Mouse (Mus musculus) forebrain, embryonic 10.5 days (tissue): ENCODE measurements at regions not wholly inside any gene's neighbourhood (a gene's known extent, or its start where the extent isn't known, plus 50 kb on each side); places are given as distances from the start of the nearest gene placed in this dataset.

ENCODE experiments used
- DNase-seq: peaks from one replicate; pipeline ENCODE4 v3.0.0-alpha.2; 2017; ENCODE audit warnings: low spot score; ENCODE audit errors: extremely low spot score
- H3K27ac ChIP-seq: fragments of 300-500 bp; sonication (generic); 2 replicates; pipeline ENCODE4 v1.5.1; 2016; ENCODE audit warnings: mild to moderate bottlenecking
- H3K27me3 ChIP-seq: fragments of 300-500 bp; sonication (generic); 2 replicates; pipeline ENCODE4 v1.6.1; 2016; ENCODE audit warnings: mild to moderate bottlenecking; ENCODE audit not compliant: poor library complexity, severe bottlenecking
- H3K36me3 ChIP-seq: fragments of 300-500 bp; sonication (generic); replicated peaks from 2 replicates; pipeline ENCODE4 v1.6.1; 2016; ENCODE audit warnings: mild to moderate bottlenecking, moderate library complexity
- H3K4me1 ChIP-seq: fragments of 300-500 bp; sonication (generic); 2 replicates; pipeline ENCODE4 v1.6.1; 2016
- H3K4me3 ChIP-seq: fragments of 300-500 bp; sonication (generic); 2 replicates; pipeline ENCODE4 v1.5.1; 2016; ENCODE audit warnings: mild to moderate bottlenecking, moderate library complexity
- H3K9me3 ChIP-seq: fragments of 300-500 bp; sonication (generic); 2 replicates; pipeline ENCODE4 v1.6.1; 2016; ENCODE audit warnings: mild to moderate bottlenecking, moderate library complexity
- WGBS: fragments of 180-500 bp; shearing (Covaris S2); methylation state at CpG from one replicate; pipeline ENCODE4 v1.1.7; 2016; 5-methylcytosine and 5-hydroxymethylcytosine counted together

- Histone ChIP-seq H3K9me3 (no peaks in the 10 kb centered on the region), H3K27ac (no peak overlapping the region), H3K27me3 (no peaks in the 10 kb centered on the region), H3K4me3 (no peak overlapping the region), H3K4me1 (no peaks in the 10 kb centered on the region), H3K36me3 (no peaks in the 10 kb centered on the region)
- DNase-seq, result no peak
Observed at GRCm38 (mm10) chr5:54225031-54225430, 226.7 kb downstream of the Stim2 start.

GRCm38 (mm10) chr5:54234580-54234979 lies 236.3 kb downstream of the Stim2 start:
- Histone ChIP-seq H3K4me3 (no peak overlapping the region), H3K4me1 (no peaks in the 10 kb centered on the region), H3K36me3 (no peaks in the 10 kb centered on the region), H3K27ac (no peak overlapping the region), H3K27me3 (no peaks in the 10 kb centered on the region), H3K9me3 (no peaks in the 10 kb centered on the region)
- WGBS, result 85% methylated on average over 1 of the region's 1 CpGs
- DNase-seq, result no peak

- H3K27me3 ChIP-seq, result no peaks in the 10 kb centered on the region
- no peak overlapping the region for H3K27ac ChIP-seq
- no peak overlapping the region for H3K4me3 ChIP-seq
- WGBS, result 51% methylated on average over 6 of the region's 6 CpGs
- no peak for DNase-seq
- no peaks in the 10 kb centered on the region for H3K36me3 ChIP-seq
- no peaks in the 10 kb centered on the region for H3K9me3 ChIP-seq
- no peaks in the 10 kb centered on the region for H3K4me1 ChIP-seq
Observed at GRCm38 (mm10) chr5:54235226-54235625, 236.9 kb downstream of the Stim2 start.

DNA sequence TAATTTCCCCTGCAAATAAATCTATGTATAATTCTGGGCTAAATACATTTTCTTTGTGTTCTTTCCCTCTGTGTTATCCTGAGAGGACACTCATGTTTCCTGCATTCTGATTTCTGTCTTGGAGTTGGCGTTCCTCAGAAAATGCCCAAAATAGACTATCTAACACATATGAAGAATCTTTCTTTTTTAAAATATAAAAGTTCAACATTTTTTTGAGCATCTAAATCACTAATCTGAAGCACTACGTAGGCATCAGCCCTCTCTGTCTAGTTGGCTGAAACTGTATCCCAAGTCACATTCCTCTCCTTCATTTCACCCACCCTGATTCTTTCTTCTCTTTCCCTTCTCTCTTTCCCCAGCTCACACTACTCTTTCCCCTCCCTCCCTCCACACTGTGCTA lies 238.9 kb downstream of the Stim2 start:
- Histone ChIP-seq H3K27ac (no peak overlapping the region), H3K4me3 (no peak overlapping the region), H3K36me3 (no peaks in the 10 kb centered on the region), H3K9me3 (no peaks in the 10 kb centered on the region), H3K27me3 (no peaks in the 10 kb centered on the region), H3K4me1 (peaks cover 5% of the 10 kb centered on the region; the same call in 1 of the 2 replicates)
- 90% methylated on average over 2 of the region's 2 CpGs for WGBS
- no peak for DNase-seq

GRCm38 (mm10) chr5:54238646-54239167 lies 240.4 kb downstream of the Stim2 start:
- no peak overlapping the region for H3K27ac ChIP-seq
- DNase-seq, result no peak
- WGBS, result 78% methylated on average over 3 of the region's 3 CpGs
- H3K4me1 ChIP-seq, result peaks cover 5% of the 10 kb centered on the region; the same call in 1 of the 2 replicates
- no peaks in the 10 kb centered on the region for H3K27me3 ChIP-seq
- H3K36me3 ChIP-seq, result no peaks in the 10 kb centered on the region
- no peaks in the 10 kb centered on the region for H3K9me3 ChIP-seq
- no peak overlapping the region for H3K4me3 ChIP-seq

GRCm38 (mm10) chr5:54239586-54239985 lies 241.3 kb downstream of the Stim2 start:
- Histone ChIP-seq H3K27ac (no peak overlapping the region), H3K4me3 (no peak overlapping the region), H3K27me3 (no peaks in the 10 kb centered on the region), H3K36me3 (no peaks in the 10 kb centered on the region), H3K9me3 (no peaks in the 10 kb centered on the region), H3K4me1 (peaks cover 5% of the 10 kb centered on the region; the same call in 1 of the 2 replicates)
- DNase-seq, result no peak
- WGBS, result 91% methylated on average over 3 of the region's 3 CpGs

- DNase-seq, result no peak
- Histone ChIP-seq H3K36me3 (no peaks in the 10 kb centered on the region), H3K27me3 (no peaks in the 10 kb centered on the region), H3K9me3 (no peaks in the 10 kb centered on the region), H3K4me1 (peaks cover 5% of the 10 kb centered on the region; the same call in 1 of the 2 replicates), H3K27ac (no peak overlapping the region), H3K4me3 (no peak overlapping the region)
- 42% methylated on average over 20 of the region's 20 CpGs for WGBS
Observed at GRCm38 (mm10) chr5:54241169-54241917, 243.0 kb downstream of the Stim2 start.

DNA sequence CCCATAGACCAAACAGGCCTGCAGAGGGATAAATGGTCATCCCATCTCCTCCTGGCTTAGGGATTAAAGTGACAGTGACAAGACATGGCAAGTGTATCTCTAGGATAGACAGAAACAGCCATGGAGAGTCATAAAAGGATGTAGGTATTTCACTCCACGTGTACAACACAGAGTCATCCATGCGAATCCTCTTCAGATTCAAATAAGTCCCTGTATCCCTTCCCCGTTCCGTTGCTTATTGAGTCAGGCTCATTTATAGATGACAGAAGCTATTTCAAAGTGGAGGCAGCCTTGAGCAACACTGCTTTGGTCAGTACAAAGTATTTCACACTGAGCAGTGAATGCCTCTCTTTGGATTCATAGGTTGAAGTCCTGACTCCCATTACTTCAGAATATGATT lies 243.8 kb downstream of the Stim2 start:
- Histone ChIP-seq H3K36me3 (no peaks in the 10 kb centered on the region), H3K9me3 (no peaks in the 10 kb centered on the region), H3K4me3 (no peak overlapping the region), H3K27me3 (no peaks in the 10 kb centered on the region), H3K27ac (no peak overlapping the region), H3K4me1 (peaks cover 5% of the 10 kb centered on the region; the same call in 1 of the 2 replicates)
- DNase-seq, result no peak
- 88% methylated on average over 4 of the region's 4 CpGs for WGBS

DNA sequence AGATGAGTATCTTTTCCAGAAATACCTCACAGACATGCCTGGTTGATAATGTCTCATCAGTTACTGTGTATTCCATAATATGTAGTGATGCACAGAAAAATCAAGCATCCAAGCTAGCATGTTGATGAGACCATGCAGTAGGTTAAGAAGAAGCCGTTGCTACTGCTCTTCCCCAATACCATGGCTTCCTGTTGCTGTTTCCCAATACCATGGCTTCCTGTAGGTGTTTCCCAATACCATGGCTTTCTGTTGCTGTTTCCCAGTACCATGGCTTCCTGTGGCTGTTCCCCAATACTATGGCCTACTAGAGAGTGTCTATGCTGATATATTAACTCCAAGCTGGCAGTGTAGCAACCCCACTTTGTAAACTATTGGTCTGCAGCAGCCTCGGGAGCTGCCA lies 253.7 kb downstream of the Stim2 start:
- no peak overlapping the region for H3K4me3 ChIP-seq
- no peak overlapping the region for H3K27ac ChIP-seq
- H3K9me3 ChIP-seq, result no peaks in the 10 kb centered on the region
- 92% methylated on average over 2 of the region's 2 CpGs for WGBS
- no peaks in the 10 kb centered on the region for H3K27me3 ChIP-seq
- no peaks in the 10 kb centered on the region for H3K36me3 ChIP-seq
- DNase-seq, result no peak
- 0 out of 2 replicates have a peak, but pooled peaks cover 6% of the 10 kb centered on the region for H3K4me1 ChIP-seq

DNA sequence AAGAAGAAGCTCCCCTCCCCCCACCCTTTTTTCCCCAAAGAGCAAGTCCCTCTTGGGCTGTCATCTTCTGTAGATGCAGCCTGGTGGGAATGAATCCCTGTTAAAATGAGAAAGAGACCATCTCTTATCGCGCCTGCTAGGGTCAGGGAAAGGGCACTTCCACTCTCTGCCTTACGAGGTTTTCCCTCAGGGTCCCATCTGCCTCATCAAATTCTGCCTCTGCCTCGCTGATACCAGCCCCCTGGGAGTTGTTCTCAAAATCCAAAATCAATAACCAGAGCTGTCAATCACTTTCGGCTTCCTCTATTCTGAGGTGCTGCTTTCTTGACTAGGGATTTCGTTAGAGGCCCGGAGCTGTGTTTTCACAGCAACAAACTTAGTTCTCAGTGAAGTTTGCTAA lies 255.7 kb downstream of the Stim2 start:
- no peak for DNase-seq

GRCm38 (mm10) chr5:54258087-54258733 lies 259.9 kb downstream of the Stim2 start:
- DNase-seq, result no peak

More for the DNA sequence above, 255.7 kb downstream of the Stim2 start:
- Histone ChIP-seq H3K27me3 (no peaks in the 10 kb centered on the region), H3K9me3 (no peaks in the 10 kb centered on the region), H3K36me3 (no peaks in the 10 kb centered on the region), H3K4me1 (0 out of 2 replicates have a peak, but pooled peaks cover 6% of the 10 kb centered on the region), H3K27ac (no peak overlapping the region), H3K4me3 (no peak overlapping the region)
- WGBS, result 56% methylated on average over 7 of the region's 7 CpGs

DNA sequence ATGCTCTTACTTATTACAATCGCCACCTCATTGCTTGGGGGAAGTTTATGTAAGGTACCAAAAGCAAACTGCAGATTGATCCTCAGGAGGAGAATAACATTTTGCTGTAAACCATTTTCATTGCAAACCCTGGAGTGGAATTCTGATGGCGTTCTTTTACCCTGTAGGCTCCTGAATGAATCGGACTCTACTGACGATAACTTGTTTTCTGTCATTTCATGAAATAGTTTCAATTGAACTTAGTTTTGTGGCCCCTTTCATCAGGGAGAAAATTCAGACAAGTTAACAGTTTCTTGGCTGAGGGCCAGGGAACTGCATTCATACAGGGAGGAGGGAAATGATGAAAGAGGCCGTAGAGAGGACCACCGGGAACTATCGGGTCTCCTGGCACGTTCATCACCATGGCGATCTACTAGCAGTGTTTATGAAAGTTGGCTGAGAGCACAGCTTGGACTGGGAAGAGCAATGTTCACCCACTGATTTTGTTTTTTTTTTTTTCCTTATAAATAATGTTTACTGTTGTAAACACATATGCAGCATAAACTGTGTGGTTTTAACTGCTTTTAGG lies 266.7 kb downstream of the Stim2 start:
- H3K4me3 ChIP-seq, result no peak overlapping the region
- H3K36me3 ChIP-seq, result no peaks in the 10 kb centered on the region
- WGBS, result 85% methylated on average over 9 of the region's 9 CpGs
- H3K27ac ChIP-seq, result no peak overlapping the region
- DNase-seq, result no peak
- no peaks in the 10 kb centered on the region for H3K27me3 ChIP-seq
- no peaks in the 10 kb centered on the region for H3K4me1 ChIP-seq
- H3K9me3 ChIP-seq, result no peaks in the 10 kb centered on the region

More at GRCm38 (mm10) chr5:54258087-54258733, 259.9 kb downstream of the Stim2 start:
- 0 out of 2 replicates have a peak, but pooled peaks cover 6% of the 10 kb centered on the region for H3K4me1 ChIP-seq
- 28% methylated on average over 1 of the region's 1 CpGs for WGBS
- H3K4me3 ChIP-seq, result no peak overlapping the region
- H3K27ac ChIP-seq, result no peak overlapping the region
- no peaks in the 10 kb centered on the region for H3K27me3 ChIP-seq
- no peaks in the 10 kb centered on the region for H3K9me3 ChIP-seq
- no peaks in the 10 kb centered on the region for H3K36me3 ChIP-seq
